Mouse (Mus musculus) hindbrain, embryonic 12.5 days (tissue): ENCODE measurements at regions not wholly inside any gene's neighbourhood (a gene's known extent, or its start where the extent isn't known, plus 50 kb on each side); places are given as distances from the start of the nearest gene placed in this dataset.

ENCODE experiments used
- ATAC-seq: fragments of 200-750 bp; cut with Nextera tagmentation; 2 replicates; pipeline ENCODE4 v1.8.0; 2017; ENCODE audit warnings: moderate TSS enrichment; ENCODE audit not compliant: low FRiP score
- H3K27ac ChIP-seq: fragments of 300-500 bp; sonication (generic); 2 replicates; pipeline ENCODE4 v1.5.1; 2016; ENCODE audit warnings: mild to moderate bottlenecking
- H3K27me3 ChIP-seq: fragments of 300-500 bp; sonication (generic); 2 replicates; pipeline ENCODE4 v1.6.1; 2016; ENCODE audit warnings: mild to moderate bottlenecking
- H3K36me3 ChIP-seq: fragments of 300-500 bp; sonication (generic); 2 replicates; pipeline ENCODE4 v1.6.1; 2016; ENCODE audit warnings: mild to moderate bottlenecking
- H3K4me1 ChIP-seq: fragments of 300-500 bp; sonication (generic); 2 replicates; pipeline ENCODE4 v1.6.1; 2016
- H3K4me2 ChIP-seq: fragments of 300-500 bp; sonication (generic); replicated peaks from 2 replicates; pipeline ENCODE4 v1.6.1; 2016; ENCODE audit warnings: mild to moderate bottlenecking
- H3K4me3 ChIP-seq: fragments of 300-500 bp; sonication (generic); 2 replicates; pipeline ENCODE4 v1.5.1; 2016; ENCODE audit warnings: mild to moderate bottlenecking
- H3K9ac ChIP-seq: fragments of 300-500 bp; sonication (generic); 2 replicates; pipeline ENCODE4 v1.6.1; 2016; ENCODE audit warnings: mild to moderate bottlenecking, moderate library complexity
- H3K9me3 ChIP-seq: fragments of 300-500 bp; sonication (generic); replicated peaks from 2 replicates; pipeline ENCODE4 v1.6.1; 2016; ENCODE audit warnings: mild to moderate bottlenecking
- WGBS: fragments of 180-500 bp; shearing (Covaris S2); methylation state at CpG from one replicate; pipeline ENCODE4 v1.1.7; 2016; 5-methylcytosine and 5-hydroxymethylcytosine counted together

DNA sequence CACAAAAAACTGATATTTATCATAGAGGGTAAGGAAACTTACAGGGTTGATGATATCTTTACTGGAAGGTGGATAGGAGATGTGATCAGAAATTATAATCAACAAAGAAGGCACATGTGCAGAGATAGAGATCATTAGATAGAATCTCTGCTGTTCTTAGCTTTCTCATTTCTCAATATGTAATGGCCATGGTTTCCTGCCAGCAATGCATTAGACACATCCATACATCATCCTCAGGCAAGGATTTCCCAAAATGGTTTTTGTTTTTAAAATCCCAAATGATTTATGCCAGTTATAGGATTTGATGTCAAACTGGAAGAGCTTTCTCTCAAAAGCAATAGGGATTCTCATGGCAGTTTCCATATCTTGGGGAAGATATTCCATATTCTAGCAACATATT lies 52.0 kb upstream of the C030005K15Rik start:
- Histone ChIP-seq H3K9ac (no peak overlapping the region), H3K4me1 (no peaks in the 10 kb centered on the region), H3K27ac (no peak overlapping the region), H3K4me3 (no peak overlapping the region), H3K36me3 (no peaks in the 10 kb centered on the region), H3K4me2 (no peak overlapping the region), H3K9me3 (no peaks in the 10 kb centered on the region), H3K27me3 (no peaks in the 10 kb centered on the region)
- ATAC-seq = no peak

DNA sequence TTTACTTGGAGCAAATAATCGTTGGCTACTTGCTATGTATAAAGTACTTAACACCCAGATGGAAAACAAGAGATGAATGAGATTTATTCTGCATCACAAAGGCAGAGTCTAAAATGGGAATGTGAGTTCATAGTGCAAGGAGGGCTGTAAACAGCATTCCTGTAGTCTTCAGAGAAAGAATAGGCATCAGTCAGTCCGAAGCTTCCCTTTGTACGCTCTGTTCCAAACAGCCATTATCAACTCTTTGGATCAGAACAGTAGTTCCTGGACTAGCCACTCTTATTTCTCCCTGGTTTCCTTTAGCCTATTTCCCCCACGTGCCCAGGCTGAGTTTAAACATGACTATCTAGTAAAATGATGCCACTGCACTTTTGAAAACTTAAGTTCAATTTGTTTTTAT lies 52.8 kb upstream of the C030005K15Rik start:
- no peaks in the 10 kb centered on the region for H3K4me1 ChIP-seq

DNA sequence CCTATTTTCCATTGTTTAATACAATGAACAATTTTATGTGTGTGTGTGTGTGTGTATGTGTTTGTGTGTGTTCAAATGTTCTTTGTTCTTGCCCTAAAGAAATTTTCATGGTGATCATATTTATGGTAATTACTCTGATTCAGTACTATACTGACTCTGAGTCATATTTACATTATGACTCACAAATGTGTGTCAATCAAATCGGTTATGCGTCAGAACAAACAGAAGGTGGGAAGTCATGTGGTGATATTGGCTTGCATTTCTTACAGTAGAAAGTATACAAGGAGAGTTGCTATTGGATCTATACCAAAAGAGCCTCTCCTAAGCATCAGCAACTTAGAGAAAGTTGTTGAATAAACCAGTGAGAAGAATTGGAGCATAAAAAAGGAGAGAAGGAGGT lies 67.2 kb upstream of the C030005K15Rik start:
- Histone ChIP-seq H3K4me1 (no peaks in the 10 kb centered on the region), H3K4me2 (no peak overlapping the region), H3K27ac (no peak overlapping the region), H3K9ac (no peak overlapping the region), H3K9me3 (no peaks in the 10 kb centered on the region), H3K27me3 (no peaks in the 10 kb centered on the region), H3K36me3 (no peaks in the 10 kb centered on the region), H3K4me3 (no peak overlapping the region)
- WGBS = 86% methylated on average over 2 of the region's 2 CpGs
- no peak for ATAC-seq

More for the DNA sequence above, 52.8 kb upstream of the C030005K15Rik start:
- 64% methylated on average over 4 of the region's 4 CpGs for WGBS
- no peaks in the 10 kb centered on the region for H3K27me3 ChIP-seq
- H3K4me3 ChIP-seq = no peak overlapping the region
- H3K4me2 ChIP-seq = no peak overlapping the region
- no peak overlapping the region for H3K27ac ChIP-seq
- H3K36me3 ChIP-seq = no peaks in the 10 kb centered on the region
- H3K9me3 ChIP-seq = no peaks in the 10 kb centered on the region
- ATAC-seq = no peak
- no peak overlapping the region for H3K9ac ChIP-seq

DNA sequence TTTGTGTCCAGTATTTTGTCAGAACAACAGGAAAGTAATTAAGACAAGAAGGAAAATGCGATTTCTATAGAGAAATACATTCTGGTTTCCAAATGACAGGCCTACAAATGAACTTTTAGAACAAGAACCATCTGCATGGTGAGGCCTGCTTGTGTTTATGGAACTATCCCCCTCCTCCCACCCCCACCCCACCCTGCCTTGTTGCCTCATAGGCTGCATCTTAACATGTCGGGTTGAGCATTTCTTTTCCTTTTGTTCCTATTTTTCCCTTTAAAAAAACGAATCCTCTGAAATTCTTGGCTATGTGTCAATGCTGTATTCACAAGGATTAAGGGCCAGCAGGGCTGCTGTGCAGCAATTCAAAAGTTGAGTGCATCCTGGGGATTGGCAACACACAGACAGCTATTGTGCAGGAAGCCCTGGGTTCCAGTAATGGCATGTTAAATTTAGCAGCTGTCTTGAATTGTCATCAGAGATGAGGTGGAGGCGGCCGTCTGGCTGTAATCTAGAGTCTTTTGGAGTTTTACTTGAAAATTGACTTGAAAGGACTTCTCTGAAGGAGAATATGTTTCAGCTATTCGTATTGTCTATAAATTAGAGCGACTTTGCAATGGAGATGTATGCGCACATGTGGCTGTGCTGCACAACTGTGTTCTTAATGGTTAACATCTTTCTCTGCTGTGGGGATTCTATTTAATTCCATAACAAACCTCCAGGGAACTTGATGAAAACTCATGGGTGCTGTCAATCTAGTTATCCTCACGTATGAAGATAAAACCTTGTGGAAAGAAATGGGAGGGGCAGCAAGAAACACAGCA lies 75.1 kb upstream of the C030005K15Rik start:
- 0 out of 2 replicates have a peak, but pooled peaks cover 9% of the 10 kb centered on the region for H3K4me1 ChIP-seq
- 40% methylated on average over 9 of the region's 9 CpGs for WGBS
- H3K4me3 ChIP-seq = no peak overlapping the region
- ATAC-seq = peak; percentile 69
- H3K4me2 ChIP-seq = no peak overlapping the region
- no peak overlapping the region for H3K9ac ChIP-seq
- H3K27me3 ChIP-seq = no peaks in the 10 kb centered on the region
- H3K27ac ChIP-seq = no peak overlapping the region
- no peaks in the 10 kb centered on the region for H3K36me3 ChIP-seq
- H3K9me3 ChIP-seq = no peaks in the 10 kb centered on the region

DNA sequence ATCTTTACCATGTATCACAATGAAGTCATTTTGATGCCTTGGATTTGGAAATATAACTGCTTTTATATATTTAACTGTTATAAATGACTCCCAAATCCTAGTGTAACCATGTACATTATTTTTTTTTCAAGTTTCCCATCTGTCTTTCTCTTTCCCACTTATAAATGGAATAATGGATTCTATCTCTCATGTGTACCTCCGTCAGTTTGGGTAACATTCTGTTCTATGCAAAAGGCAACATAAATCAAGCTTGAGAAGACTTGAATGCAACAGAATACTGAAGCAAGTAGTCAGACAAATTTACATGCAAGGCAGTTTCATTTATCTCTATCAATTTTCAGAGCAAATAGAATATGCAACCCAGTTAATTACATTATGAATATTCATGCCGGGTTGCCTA lies 81.4 kb upstream of the C030005K15Rik start:
- Histone ChIP-seq H3K27me3 (no peaks in the 10 kb centered on the region), H3K9me3 (no peaks in the 10 kb centered on the region), H3K4me1 (no peaks in the 10 kb centered on the region), H3K36me3 (no peaks in the 10 kb centered on the region), H3K9ac (no peak overlapping the region), H3K27ac (no peak overlapping the region), H3K4me3 (no peak overlapping the region), H3K4me2 (no peak overlapping the region)
- ATAC-seq = no peak
- 63% methylated on average over 2 of the region's 2 CpGs for WGBS

DNA sequence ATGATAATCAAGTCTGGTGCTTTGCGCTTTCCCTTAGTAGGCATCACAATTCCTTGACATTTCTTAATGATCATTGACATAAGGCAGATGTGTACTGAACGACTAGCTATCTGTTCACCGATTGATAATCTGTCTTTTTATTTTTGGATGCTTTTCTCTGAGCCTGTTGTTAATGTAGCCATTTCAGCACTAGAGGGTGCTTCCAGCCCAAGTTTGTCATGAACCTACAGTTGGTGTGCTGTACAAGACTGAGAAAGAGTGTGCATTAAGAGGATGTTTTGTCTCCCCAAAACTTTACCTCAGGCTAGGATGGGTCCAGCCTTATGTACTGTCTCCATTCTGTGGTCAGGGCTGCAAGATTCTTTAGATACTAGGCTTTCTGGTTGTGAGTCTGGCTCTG lies 116.0 kb upstream of the C030005K15Rik start:
- no peaks in the 10 kb centered on the region for H3K4me1 ChIP-seq
- 94% methylated on average over 3 of the region's 3 CpGs for WGBS
- H3K4me3 ChIP-seq = no peak overlapping the region
- H3K36me3 ChIP-seq = no peaks in the 10 kb centered on the region
- no peak for ATAC-seq
- no peaks in the 10 kb centered on the region for H3K27me3 ChIP-seq
- H3K9me3 ChIP-seq = no peaks in the 10 kb centered on the region
- no peak overlapping the region for H3K27ac ChIP-seq
- no peak overlapping the region for H3K4me2 ChIP-seq
- H3K9ac ChIP-seq = no peak overlapping the region

DNA sequence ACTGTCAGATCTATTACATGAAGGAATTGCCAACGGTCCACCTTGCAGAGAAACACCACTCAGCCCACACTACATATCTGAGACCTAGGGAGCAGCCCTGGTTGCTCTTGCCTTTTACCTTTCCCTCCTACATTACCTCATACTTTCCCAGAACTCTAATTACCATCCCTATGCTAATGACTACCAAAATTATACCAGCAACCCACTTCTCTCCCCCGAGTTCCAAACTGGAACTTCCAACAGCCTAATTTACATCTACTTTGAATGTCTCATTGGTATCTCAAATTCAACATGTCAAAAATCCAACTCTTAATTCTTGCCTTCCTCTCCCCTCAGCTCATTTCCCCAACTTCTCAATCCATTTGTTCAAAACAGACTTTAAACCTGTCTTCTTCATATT lies 124.9 kb upstream of the C030005K15Rik start:
- H3K4me3 ChIP-seq = no peak overlapping the region
- no peak overlapping the region for H3K9ac ChIP-seq
- no peak for ATAC-seq
- no peaks in the 10 kb centered on the region for H3K4me1 ChIP-seq
- no peak overlapping the region for H3K4me2 ChIP-seq
- H3K36me3 ChIP-seq = no peaks in the 10 kb centered on the region
- H3K27ac ChIP-seq = no peak overlapping the region
- H3K27me3 ChIP-seq = no peaks in the 10 kb centered on the region
- H3K9me3 ChIP-seq = no peaks in the 10 kb centered on the region
- 81% methylated on average over 2 of the region's 2 CpGs for WGBS

DNA sequence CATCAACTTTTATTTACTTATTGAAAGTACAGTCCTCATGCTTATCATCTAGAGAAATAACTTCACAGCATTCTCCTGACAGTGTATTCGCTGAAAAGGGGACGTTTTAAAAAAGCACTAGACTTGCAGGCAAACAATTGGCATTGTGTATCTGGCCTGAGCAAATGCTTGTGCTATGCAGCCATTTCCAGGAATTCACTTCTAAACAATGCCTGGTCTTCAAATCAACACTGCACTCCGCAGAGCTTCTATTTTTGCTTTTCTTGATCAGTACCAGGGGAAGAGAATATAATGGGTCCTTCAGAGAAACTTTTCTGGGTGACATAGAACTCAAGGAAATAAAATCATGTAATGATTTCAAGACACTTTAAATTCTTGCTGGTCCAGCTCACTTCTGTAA lies 150.5 kb upstream of the C030005K15Rik start:
- no peak overlapping the region for H3K27ac ChIP-seq
- H3K9ac ChIP-seq = no peak overlapping the region
- no peaks in the 10 kb centered on the region for H3K27me3 ChIP-seq
- H3K4me2 ChIP-seq = no peak overlapping the region
- no peaks in the 10 kb centered on the region for H3K9me3 ChIP-seq
- H3K4me1 ChIP-seq = no peaks in the 10 kb centered on the region
- H3K4me3 ChIP-seq = no peak overlapping the region
- no peaks in the 10 kb centered on the region for H3K36me3 ChIP-seq
- ATAC-seq = no peak
- 37% methylated on average over 3 of the region's 3 CpGs for WGBS

DNA sequence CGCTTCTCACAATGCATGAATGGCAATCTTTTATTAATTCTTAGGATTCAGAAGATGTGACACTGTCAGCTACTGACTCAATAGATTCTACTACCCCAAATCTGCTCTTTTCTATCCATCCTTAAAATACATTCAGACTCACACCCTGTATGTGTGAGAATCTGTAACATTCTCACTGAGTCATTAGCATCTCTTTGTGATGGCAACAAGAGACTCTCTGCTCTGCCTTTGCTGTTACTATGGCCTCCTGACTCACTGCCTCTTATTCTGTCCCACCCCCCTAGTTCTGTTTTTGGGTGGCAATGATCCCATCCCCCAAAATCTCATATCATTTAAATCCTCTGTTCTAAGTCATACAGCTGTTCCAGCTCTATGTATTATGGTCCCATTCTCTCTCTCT lies 159.5 kb upstream of the C030005K15Rik start:
- Histone ChIP-seq H3K4me1 (no peaks in the 10 kb centered on the region), H3K4me3 (no peak overlapping the region), H3K9me3 (no peaks in the 10 kb centered on the region), H3K27ac (no peak overlapping the region), H3K9ac (no peak overlapping the region), H3K4me2 (no peak overlapping the region), H3K36me3 (no peaks in the 10 kb centered on the region), H3K27me3 (no peaks in the 10 kb centered on the region)
- no peak for ATAC-seq
- WGBS = 90% methylated on average over 1 of the region's 1 CpGs

DNA sequence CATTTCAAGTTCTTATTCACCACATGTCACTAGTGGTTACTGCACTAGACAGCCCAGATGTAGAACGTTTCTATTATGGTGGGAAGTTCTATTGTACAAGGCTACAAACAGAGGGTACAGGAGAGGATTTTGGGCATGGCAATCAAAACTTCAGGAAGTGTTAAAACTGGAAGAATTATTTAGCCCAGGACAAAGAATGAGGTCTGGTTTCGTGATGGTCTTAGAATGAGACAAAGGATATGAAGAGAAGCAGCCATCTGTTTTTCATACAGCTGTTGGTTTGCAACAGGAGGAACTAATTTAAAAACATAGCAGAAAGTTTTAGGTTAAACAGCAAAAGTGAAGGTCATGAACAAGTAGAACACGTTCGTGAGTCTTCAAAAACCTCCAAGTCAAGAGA lies 179.2 kb upstream of the C030005K15Rik start:
- Histone ChIP-seq H3K36me3 (no peaks in the 10 kb centered on the region), H3K9ac (no peak overlapping the region), H3K9me3 (no peaks in the 10 kb centered on the region), H3K27ac (no peak overlapping the region), H3K27me3 (no peaks in the 10 kb centered on the region), H3K4me3 (no peak overlapping the region), H3K4me1 (no peaks in the 10 kb centered on the region), H3K4me2 (no peak overlapping the region)
- no peak for ATAC-seq
- 59% methylated on average over 4 of the region's 4 CpGs for WGBS

DNA sequence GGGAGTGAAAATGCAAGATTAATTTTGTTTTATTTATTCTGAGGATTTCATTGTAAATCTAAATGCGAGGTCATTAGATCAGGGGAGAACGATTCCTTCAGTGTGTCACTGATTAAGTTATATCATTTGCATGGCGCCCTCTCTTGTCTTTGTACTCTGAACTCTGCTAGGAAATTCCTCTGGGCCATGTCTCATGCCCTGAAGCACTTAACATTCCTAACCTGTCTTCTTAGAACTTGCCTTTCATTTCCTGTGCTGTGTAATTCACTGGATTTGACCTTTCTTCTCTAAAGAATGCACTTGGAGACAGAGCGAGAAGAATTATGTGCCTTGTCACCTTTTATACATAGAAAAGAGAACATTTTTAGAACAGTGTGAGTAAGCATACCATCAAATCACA lies 199.0 kb upstream of the C030005K15Rik start:
- 61% methylated on average over 4 of the region's 4 CpGs for WGBS
- no peak overlapping the region for H3K27ac ChIP-seq
- H3K4me1 ChIP-seq = no peaks in the 10 kb centered on the region; the same call in 1 of the 2 replicates
- H3K9me3 ChIP-seq = no peaks in the 10 kb centered on the region
- no peak overlapping the region for H3K4me3 ChIP-seq
- ATAC-seq = no peak
- H3K27me3 ChIP-seq = no peaks in the 10 kb centered on the region
- H3K36me3 ChIP-seq = no peaks in the 10 kb centered on the region
- no peak overlapping the region for H3K9ac ChIP-seq
- H3K4me2 ChIP-seq = no peak overlapping the region

DNA sequence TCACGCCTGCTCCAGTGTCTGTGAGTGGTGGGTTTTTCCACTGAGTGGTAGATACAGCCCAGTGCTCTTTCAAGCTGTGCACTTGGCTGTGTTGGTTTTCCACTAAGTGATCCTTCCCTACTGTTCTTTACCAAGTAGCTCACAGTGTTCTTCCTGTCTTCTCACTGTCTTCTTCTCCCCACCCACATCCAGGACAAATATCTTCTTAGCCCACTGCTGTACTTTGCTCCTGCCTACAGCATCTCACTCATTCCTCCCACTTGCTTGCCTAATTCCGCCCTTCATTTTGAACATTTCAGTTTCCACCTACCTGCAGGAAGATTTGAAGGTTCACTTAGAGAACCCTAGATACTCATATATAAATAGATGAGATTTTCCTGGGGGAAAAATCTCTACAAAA lies 213.8 kb upstream of the C030005K15Rik start:
- no peak for ATAC-seq
- no peak overlapping the region for H3K27ac ChIP-seq
- no peak overlapping the region for H3K4me3 ChIP-seq
- H3K36me3 ChIP-seq = no peaks in the 10 kb centered on the region
- no peak overlapping the region for H3K4me2 ChIP-seq
- H3K9me3 ChIP-seq = no peaks in the 10 kb centered on the region
- WGBS = 84% methylated on average over 2 of the region's 2 CpGs
- no peaks in the 10 kb centered on the region for H3K27me3 ChIP-seq
- no peak overlapping the region for H3K9ac ChIP-seq
- no peaks in the 10 kb centered on the region for H3K4me1 ChIP-seq

DNA sequence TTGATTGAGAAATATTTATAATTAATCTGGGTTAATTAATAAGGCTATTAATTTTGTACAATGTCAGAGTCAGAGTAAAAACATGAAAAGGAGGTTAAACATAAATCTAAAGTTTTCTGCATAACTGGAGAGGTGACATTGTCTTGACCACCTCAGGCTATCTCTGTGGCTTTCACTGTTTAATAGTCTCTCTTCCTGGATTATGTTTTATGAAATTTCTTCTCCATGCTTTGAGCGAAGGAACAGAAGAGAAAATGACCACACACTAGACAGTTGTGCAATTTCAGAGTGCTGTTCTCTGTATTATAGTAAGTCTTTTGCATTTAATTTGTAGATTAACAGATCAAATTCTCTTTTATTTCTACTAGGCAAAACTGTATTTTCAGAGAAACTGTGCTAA lies 239.3 kb upstream of the C030005K15Rik start:
- Histone ChIP-seq H3K4me2 (no peak overlapping the region), H3K4me1 (no peaks in the 10 kb centered on the region), H3K4me3 (no peak overlapping the region), H3K9ac (no peak overlapping the region), H3K36me3 (no peaks in the 10 kb centered on the region), H3K27ac (no peak overlapping the region), H3K9me3 (no peaks in the 10 kb centered on the region), H3K27me3 (no peaks in the 10 kb centered on the region)
- no peak for ATAC-seq
- 92% methylated on average over 1 of the region's 1 CpGs for WGBS
